Mouse (Mus musculus) thymus, adult 2 months (tissue): ENCODE measurements at regions not wholly inside any gene's neighbourhood (a gene's known extent, or its start where the extent isn't known, plus 50 kb on each side); places are given as distances from the start of the nearest gene placed in this dataset.

Experiments used
- CTCF ChIP-seq: fragments of 200-500 bp; IDR thresholded peaks from 2 replicates; pipeline ENCODE4 v1.5.1; 2012; ENCODE audit warnings: mild to moderate bottlenecking, control low read depth, low read length, moderate library complexity, borderline replicate concordance; ENCODE audit not compliant: control insufficient read depth, poor library complexity, insufficient read depth; ENCODE audit errors: extremely low read depth
- POLR2A ChIP-seq: fragments of 200-500 bp; IDR thresholded peaks from 2 replicates; pipeline ENCODE4 v1.6.1; 2012; ENCODE audit warnings: mild to moderate bottlenecking, low read length, control low read depth, moderate library complexity; ENCODE audit not compliant: control insufficient read depth, poor library complexity, insufficient read depth; ENCODE audit errors: extremely low read depth

DNA sequence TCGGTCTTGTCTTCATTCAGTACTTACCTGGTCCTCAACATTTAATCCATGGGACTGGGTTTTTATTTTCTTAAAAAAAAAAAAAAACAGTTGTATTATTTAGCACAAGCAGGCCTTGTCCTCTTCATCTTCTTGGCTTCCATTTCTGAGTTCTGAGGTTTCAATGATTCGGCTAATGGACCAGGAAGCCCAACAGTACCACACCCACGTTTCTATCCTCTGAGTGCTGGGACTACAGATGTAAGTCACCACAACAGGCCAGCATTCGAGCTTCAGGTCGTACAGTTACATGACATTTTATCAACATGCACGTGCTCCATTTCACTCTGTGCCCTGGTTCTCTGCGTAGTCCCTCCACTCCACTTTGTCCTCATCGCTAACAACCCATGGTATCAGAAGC, 80.7 kb upstream of the 1700025G04Rik start:
- TF ChIP-seq CTCF: no peak
- no peak for TF ChIP-seq POLR2A
